Mouse (Mus musculus): ENCODE results near the gene Slc28a3. TPM values are rescaled to one million over a fixed set of nuclear protein-coding genes. Genes with fewer than 3 reads are reported as not detected.

Slc28a3 gene
- total RNA-seq (2015) (not detected in 2 replicates), total RNA-seq (2017) (not detected in 2 replicates)

DNA sequence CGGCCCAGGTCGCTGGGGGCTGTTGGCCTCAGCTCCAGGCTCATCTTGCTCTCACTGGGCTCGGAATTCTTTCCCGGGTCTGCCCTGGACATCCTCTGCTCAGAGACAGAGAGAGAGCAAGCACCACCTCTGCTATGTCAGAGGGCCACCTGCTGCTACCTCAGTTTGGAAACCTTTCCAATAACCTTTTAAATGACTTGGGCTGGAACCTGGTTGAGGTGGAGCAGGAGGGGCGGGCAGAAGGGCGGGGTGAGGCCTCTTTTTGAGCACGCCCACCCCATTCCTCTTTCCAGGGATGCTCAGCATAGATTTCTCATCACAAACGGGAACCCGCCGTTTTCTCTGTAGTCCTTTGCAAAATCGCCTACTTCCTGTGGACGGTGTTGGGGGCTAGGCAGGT, at the start of gene Slc28a3:
TSS of gene Slc28a3 (minus strand) at position 162 of the 400 bp plus-strand sequence.
- no peak for ATAC-seq (replicated peaks; ENCODE audit: poor library complexity)

DNA sequence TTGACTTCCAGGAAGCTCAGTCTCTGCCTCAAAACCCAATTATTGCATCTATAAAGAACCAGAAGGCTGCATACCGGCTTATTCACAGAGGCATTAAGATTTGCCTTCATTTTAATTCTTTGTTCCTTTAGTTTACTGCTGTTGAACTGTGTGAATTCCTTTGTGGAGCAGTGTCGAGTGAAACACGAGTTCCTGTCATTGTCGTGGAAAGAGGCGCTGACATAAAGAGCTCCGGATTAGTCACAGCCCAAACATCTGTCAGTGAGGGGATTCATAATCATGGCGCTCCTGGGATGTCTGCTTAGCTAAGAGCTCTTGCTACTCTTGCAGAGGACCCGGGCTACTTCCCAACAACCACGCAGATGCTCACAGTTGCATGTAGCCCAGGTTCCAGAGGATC, 47.3 kb upstream of the Slc28a3 start:
- ATAC-seq (replicated peaks; ENCODE audit: poor library complexity), result no peak

DNA sequence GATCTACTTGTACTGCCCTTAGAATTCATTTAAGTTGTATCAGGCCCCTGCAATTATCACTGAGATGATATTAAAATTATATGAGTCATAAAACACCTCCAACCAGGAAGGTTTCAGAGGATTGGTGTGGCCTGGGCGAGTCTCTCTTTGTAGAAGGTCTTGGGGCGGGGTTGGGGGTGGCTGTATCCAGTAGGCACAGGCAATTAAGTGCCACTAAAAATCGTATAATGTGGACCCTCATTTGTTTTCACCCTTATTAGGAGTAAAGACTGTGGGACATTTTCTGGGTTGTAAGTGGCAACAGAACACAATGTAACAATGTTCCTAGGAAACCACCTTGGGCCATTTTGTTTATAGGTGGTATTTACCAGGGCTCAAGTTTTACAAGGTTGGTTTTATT, 46.2 kb upstream of the Slc28a3 start:
- no peak for ATAC-seq (replicated peaks; ENCODE audit: poor library complexity)

DNA sequence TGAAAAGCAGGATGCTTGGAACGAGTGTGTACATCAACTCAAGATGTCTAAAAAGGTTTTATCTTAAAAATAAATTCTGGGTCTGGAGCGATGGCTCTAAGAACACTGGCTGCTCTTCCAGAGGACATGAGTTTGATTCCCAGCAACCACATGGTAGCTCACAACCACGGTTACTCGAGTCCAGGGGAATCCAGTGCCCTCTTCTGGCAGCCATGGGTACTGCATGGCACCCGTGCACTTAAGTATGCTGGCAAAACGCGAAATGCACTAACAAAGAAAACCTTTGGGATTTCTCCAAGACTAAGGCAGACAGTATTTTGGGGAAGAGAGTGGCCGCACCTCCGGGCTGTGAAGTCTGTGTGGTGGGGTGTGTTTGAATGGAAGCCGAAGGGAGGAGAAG, 44.9 kb upstream of the Slc28a3 start:
- no peak for ATAC-seq (replicated peaks; ENCODE audit: poor library complexity)

DNA sequence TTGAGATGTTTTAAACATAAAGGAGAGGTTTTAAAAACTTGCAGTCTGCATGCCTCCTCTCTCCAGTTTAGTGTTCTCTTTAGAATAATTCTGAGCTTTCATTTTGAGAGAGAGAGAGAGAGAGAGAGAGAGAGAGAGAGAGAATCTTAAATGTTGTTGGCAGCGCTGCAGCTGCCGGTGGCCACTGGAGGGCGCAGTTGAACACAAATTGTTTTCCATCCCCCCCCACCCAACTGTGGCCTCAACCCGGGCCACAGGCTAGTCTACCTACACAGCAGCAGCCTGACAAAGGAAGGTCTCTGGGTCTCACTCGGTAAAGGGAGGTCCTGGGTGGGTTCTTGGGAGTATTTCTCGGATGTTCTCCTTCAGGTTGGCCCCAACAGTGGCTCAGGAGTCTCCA, 29.7 kb upstream of the Slc28a3 start:
- ATAC-seq (replicated peaks; ENCODE audit: poor library complexity), result peak; percentile 78

DNA sequence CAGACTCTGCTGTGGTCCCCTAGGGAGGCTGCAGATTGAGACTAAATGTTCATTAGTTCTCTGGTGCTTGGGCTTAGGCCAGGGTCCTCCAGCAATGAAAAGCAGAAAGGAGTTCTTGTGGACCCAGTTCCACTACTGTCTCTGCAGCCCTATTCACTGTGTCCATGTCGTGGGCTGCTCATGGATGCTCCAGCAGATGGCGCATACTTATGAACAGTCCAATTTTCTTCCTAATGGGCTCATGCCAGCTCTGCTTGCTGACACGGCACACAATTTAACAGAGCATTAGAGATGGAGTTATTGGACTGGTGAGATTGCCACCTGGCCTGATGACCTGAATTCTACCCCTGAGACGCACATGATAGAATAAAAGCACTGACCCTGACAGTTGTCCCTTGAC, 28.3 kb upstream of the Slc28a3 start:
- 0 out of 2 replicates have a peak, but pooled peaks have one; percentile 44 for ATAC-seq (replicated peaks; ENCODE audit: poor library complexity)

DNA sequence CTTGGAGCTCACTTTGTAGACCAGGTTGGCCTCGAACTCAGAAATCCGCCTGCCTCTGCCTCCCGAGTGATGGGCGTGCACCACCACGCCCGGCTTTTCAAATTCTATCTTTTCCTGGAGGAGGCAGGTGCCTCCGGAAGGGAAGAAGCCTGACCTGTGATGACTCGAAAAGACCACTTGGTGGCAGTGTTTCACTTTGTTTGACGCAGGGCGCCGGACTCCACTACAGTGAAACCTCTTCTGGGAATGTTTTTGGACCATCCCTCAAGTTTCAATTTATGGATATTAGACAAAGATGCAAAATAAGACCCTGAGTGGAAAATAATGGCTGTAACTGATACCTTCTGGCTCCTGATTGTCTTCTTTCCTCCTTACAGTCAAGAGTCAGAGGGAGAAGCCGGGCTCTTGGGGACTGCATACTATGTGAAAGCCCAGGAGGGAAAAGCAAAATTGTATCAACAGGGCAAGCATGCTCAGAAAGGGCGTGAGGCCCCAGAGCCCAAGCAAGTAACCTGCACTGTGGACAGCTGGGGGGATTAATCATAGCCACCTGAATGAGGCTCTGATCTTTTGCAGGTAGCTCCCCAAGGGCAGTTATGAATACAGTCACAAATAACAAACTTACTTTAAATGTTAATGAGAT, 26.8 kb upstream of the Slc28a3 start:
- peak; percentile 70 for ATAC-seq (replicated peaks; ENCODE audit: poor library complexity)

DNA sequence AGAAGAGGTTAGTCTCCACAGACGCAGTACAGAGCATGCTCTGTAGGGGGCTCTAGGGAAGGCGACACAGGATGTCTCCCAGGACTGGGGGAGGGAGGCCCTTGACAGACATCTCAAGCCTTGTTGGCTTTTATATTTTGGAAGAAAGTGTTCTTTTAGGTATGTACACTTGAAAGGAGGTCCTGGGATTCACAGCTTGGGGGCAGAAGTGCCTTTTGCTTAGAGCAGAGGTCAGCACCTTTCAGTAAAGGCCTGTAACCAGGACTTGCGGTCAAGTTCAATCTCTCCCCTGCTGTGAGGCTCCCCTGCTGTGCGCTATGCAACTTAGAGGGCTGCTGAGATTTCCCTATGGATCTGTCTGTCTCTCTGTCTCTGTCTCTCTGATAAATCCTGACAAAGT, 23.2 kb upstream of the Slc28a3 start:
- no peak for ATAC-seq (replicated peaks; ENCODE audit: poor library complexity)

DNA sequence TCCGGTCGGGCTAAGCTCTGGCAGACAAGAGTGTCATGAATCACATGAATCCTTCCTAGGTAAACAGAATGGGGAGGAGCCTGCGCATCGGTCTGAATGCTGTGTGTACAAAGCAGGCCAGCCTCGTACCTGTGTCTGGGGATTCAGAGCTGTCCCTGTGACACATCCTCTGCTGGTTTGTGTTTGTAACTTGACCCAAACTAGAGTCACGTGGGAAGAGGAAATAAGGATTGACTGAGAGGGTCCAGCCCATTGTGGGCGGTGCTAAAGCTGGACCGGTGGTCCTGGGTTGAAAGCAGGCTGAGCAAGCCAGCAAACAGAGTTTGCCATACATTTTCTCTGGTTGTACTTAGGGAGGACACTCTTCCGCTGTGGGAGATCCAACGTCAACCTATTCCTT, 20.1 kb upstream of the Slc28a3 start:
- no peak for ATAC-seq (replicated peaks; ENCODE audit: poor library complexity)

DNA sequence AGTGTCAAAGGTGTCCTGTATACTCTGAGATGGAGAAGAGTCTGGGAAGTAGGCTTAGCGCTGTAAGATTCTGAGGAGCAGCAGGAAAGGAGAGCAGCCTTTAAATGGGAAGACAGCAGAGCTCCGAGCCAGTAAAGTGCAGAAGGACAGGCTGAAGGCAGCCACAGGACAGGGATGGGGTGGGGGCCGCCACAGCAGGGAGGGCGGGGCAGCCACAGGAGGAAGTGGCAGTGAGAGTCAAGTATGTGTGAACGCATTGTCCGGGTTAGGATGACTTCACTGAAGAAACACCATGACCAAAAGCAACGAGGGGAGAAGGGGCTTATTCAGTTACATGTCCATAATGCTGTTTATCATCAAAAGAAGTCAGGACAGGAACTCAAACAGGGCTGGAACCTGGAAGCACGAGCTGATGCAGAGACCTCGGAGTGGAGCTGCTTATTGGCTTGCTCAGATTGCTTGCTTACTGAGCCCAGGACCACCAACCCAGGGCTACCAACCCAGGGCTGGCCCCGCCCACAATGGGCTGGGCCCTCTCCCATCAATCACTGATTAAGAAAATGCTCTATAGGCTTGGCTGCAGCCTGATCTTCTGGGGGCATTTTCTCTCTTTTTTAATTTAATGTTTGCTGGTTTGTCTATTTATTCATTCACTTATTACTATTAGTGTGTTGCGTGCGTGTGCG, 18.8 kb upstream of the Slc28a3 start:
- no peak for ATAC-seq (replicated peaks; ENCODE audit: poor library complexity)

DNA sequence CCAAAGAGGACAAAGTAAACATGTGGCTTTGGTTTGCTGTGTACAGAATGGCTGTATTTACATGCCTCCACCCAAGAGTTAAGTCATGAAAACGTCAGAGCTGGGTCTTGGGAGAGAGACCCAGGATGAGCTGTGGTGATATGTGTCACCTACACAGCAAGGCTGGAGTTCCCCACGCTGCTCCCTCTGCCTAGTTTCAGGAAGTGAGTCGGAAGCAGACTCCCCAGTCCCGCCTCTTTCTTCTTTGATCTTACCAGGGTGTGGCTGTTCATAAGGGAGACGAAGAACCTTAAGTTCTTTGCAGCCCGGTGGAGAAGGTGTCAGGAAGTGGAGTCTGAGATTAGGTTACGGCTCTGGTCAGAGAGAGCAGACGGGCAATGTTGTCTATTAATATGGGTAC, 12.0 kb upstream of the Slc28a3 start:
- ATAC-seq (replicated peaks; ENCODE audit: poor library complexity), result 0 out of 2 replicates have a peak, but pooled peaks have one; percentile 14

DNA sequence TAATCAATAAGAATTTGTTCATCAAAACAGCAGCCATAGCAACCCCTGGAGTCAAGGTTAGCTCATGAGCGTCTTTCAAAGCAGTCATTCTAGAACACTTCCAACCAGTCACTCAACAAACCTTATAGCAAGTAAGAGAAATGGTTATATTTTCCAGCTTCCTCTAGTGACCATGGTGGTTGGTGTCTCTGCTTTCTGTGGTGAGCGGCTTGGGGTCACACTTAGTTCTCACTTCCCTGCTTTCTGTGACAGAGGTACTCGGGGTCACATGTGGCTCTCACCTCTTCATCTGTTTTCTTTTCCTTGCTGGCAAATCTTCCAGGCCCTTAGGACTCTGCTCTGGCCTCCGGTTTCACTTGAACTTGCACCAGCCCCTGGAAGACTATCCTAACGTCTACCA, 8.6 kb upstream of the Slc28a3 start:
- peak; percentile 48; the same call in 1 of the 2 replicates for ATAC-seq (replicated peaks; ENCODE audit: poor library complexity)

DNA sequence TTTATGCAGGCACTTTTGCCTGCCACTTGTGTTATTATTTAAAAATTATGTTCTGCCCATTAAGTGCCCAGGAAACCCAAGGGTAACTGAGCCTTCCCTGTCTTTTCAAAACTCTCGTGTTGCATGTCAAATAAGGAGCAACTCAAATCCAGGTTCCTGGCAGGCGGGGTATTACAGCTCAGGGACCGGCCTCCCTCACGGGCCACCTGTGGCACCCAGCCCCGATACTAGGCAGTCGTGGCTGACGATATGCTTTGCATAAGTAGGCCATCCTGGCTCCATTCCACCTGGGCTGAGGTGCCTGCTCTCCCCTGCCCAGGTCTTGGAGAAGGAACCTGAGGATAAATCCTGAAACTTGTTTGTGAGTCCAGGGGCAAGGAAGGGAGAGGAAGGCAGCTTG, 618 bp downstream of the Slc28a3 start:
- ATAC-seq (replicated peaks; ENCODE audit: poor library complexity), result no peak

DNA sequence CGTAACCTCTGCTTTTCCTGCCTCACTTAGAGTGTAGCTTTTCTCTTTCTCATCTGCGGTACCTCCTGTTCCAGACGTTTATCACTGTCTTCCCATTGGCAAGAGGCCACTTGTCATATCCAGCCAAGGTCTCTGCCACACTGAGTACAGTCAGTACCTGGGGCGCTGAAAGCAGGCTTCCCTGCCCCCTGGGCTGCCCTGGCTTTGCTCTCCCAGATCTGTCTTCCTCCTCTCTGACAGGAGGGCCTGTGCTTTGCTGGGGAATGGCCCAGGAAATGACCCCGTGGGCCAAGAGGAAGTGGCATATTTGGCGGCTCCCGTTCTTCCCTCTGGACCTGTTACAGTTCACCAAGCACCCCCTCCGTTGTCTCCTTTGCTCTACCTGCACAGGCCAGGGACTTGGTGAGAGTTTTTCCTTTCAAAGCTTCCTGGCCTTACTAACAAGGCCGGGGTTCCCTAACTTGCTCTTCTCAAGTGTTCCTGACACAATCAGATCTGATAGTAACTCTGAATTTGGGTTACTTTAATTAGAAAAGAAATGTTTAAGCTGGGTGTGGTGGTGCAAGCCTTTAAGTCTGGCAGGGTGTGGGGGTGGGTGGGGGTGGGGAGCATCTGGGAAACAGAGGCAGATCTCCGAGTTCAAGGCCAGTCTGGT, 9.3 kb downstream of the Slc28a3 start:
- peak; percentile 82 for ATAC-seq (replicated peaks; ENCODE audit: poor library complexity)

DNA sequence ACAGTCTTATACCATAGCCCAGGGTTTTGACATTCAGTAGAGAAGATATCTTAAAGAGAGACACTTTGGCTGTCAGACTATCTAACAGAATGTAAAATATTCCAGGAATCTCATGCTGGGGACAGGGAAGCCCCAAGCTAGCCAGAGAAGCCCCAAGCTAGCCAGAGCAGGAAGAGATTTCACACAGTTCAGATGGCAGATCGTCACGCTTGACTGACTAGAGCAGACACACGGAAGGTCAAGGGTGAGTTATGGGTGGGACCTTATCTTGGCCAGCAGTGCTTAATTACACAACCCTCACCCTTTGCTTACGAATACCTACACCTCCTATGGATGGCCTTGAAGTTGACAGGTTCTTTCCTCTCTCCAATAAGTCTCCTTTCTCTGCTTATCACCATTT, 12.1 kb downstream of the Slc28a3 start:
- ATAC-seq (replicated peaks; ENCODE audit: poor library complexity), result no peak

DNA sequence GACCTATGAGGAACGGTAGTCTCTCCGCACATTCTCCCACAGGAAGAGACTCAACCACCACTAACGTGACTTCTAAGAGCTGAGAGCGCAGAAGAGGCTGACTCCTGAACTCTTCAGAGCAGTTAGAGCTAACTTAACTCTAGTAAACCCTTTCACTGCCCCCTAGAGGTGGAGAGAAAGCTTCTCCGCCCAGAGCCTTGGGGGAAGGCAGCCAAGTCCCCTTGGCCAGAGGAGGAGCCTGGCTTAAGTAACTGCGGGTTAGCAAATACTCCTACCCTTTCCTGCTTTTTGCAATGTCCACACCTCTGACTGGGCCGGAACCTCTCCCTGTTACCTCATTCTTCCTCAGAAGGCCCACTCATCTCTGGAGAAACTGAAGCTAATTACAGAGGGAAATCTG, 17.5 kb downstream of the Slc28a3 start:
- ATAC-seq (replicated peaks; ENCODE audit: poor library complexity), result peak; percentile 82

DNA sequence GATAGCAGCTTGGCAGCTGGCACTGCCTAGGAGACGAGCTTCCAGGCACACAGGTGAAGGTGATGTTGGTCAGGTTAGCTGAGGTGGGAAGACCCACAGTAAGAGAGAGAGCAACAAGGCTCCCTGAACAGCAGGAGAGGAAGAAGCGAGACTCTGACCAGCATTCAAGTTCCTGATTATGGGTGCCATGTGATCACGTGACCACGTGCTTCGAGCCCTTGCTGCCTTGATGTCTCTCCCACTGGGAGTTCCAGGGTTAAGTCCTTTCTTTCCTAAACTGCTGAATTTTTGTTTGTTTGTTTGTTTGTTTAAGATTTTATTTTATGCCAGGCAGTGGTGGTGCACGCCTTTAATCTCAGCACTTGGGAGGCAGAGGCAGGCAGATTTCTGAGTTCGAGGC, 18.8 kb downstream of the Slc28a3 start:
- ATAC-seq (replicated peaks; ENCODE audit: poor library complexity), result no peak

DNA sequence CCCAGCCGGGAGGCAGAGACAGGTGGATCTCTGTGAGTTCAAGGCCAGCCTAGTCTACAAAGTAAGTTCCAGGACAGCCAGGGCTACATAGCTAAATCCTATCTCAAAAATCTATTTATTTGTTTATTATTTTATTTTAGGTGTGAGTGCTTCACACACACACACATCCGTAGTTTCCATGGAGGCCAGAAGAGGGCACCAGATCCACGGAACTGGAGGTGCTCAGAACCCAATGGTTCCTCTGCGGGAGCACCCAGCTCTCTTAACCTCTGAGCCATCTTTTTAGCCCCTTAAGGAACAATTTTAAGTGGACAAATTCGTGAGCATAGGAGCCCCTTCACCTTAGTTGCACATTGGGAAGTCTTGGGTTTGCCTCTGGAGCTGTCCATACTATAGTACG, 20.0 kb downstream of the Slc28a3 start:
- peak; percentile 58 for ATAC-seq (replicated peaks; ENCODE audit: poor library complexity)

DNA sequence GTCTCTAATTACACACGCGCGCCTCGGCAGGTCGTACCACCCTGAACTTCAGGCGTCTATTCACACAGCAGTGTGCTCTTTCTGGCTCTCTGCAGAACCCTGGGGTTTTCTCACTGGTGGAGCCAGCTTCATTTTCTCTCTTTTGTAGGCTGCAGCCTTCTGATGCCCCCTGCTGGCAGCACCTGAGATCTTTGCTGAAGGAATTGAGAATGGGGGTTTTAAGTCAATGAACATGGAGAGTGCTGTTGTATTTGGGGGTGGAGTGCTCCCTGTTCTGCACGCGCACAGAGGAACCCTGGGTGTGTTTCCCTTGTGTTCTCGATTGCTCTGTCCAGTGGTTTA, 21.2 kb downstream of the Slc28a3 start:
- ATAC-seq (replicated peaks; ENCODE audit: poor library complexity), result peak; percentile 72

DNA sequence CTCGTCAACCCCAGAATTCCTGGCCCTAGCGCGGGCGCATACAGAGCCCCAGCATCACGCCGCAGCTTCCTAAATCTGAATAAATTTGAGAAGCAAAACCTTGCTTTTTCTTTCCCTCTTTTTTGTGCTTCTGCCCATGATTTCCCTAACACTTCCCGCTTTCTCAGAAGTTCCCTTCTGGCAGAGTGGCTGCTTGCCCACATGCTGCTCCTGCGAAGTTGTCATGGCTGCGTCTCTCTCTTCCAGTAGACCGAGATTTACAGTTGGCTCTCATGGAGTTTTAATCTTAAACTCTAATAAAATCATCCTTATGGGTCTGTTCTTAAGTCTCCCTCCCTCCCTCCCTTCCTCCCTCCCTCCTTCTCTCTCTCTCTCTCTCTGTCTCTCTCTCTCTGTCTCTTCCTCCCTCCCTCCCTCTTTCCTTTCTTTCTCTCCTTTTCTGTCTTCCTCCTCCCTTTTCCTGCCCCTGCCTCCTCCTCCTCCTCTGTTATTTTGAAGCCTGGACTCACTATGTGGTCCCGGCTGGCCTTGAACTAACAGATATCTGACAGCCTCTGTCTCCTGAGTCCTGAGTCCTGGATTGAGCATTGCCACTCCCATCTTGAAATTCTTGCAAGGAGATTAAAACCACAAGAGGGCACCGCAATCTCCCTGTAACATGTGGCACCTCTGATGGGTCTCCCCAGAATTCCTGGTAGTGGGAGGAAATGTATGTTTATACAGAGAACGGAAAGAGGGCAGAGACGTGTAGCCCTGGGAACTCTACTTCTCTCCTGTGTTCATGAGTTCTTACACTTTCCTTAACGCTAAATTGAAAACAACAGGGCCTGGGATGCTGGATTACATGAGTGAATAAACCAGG, 21.8 kb downstream of the Slc28a3 start:
- peak; percentile 26; the same call in 1 of the 2 replicates for ATAC-seq (replicated peaks; ENCODE audit: poor library complexity)

DNA sequence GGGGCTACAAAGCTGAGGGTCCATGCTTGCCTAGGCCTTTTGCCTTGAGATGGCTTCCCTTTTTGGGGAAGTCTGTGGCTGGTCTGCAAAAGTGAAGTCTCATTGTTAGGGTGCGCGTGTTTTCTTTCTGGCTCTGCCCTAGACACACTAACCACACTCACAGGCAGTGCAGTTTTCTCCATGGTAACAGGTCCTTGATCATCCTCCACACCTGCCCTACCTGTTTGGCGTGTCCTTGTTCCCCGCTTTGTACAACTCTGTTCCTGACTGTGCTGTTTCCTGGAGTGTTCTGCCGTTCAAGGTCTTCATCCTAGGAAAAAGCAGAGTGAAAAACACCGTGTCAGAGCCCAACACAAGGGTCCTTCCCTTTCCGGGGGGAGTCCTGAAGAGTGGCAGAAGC, 22.7 kb downstream of the Slc28a3 start:
- no peak for ATAC-seq (replicated peaks; ENCODE audit: poor library complexity)
